8 mouse cellular contexts compared by ENCODE assay signal in genomic region chr10:29338355-29339056, GRCm38 (mm10). TPM values are rescaled to one million over a fixed set of nuclear protein-coding genes. Genes with fewer than 3 reads are reported as not detected.
DNase-seq lines count a peak whose midpoint lies in the region; ATAC-seq and TF ChIP-seq lines count a peak whose summit lies in the region.

No protein-coding gene starts in this region.

- peaks cover 5% of the 10 kb centered on the region; the same call in 1 of the 2 replicates for H3K36me3 ChIP-seq in neural tube, embryonic 15.5 days
- peaks cover 15% of the 10 kb centered on the region for H3K36me3 ChIP-seq in embryonic facial prominence, embryonic 10.5 days (replicated peaks)
- H3K36me3 ChIP-seq in hindbrain, embryonic 14.5 days (replicated peaks; ENCODE audit: control insufficient read depth, insufficient read depth), result peaks cover 6% of the 10 kb centered on the region
- no peaks in the 10 kb centered on the region; the same call in 1 of the 2 replicates for H3K36me3 ChIP-seq in midbrain, postnatal 0 days (ENCODE audit: insufficient read depth, low read length)

- no peaks in the 10 kb centered on the region for H3K4me1 ChIP-seq in neural tube, embryonic 15.5 days
- no peaks in the 10 kb centered on the region; the same call in 1 of the 2 replicates for H3K4me1 ChIP-seq in embryonic facial prominence, embryonic 10.5 days
- H3K4me1 ChIP-seq in hindbrain, embryonic 14.5 days (replicated peaks; ENCODE audit: control insufficient read depth, insufficient read depth, low read length), result no peaks in the 10 kb centered on the region
- H3K4me1 ChIP-seq in midbrain, postnatal 0 days (ENCODE audit: insufficient read depth, low read length), result no peaks in the 10 kb centered on the region

- no peaks in the 10 kb centered on the region for H3K9me3 ChIP-seq in neural tube, embryonic 15.5 days (replicated peaks)
- H3K9me3 ChIP-seq in embryonic facial prominence, embryonic 10.5 days, result no peaks in the 10 kb centered on the region
- H3K9me3 ChIP-seq in hindbrain, embryonic 14.5 days (ENCODE audit: control insufficient read depth, low read length), result no peaks in the 10 kb centered on the region
- H3K9me3 ChIP-seq in midbrain, postnatal 0 days (ENCODE audit: low read length), result no peaks in the 10 kb centered on the region

- no peak for ATAC-seq in neural tube, embryonic 15.5 days (ENCODE audit: low FRiP score)
- no peak for ATAC-seq in hindbrain, embryonic 14.5 days (ENCODE audit: low FRiP score)
- ATAC-seq in midbrain, postnatal 0 days (ENCODE audit: low FRiP score), result no peak

- 52% methylated on average over 4 of the region's 4 CpGs for WGBS in neural tube, embryonic 15.5 days
- WGBS in embryonic facial prominence, embryonic 10.5 days, result 50% methylated on average over 4 of the region's 4 CpGs
- 49% methylated on average over 4 of the region's 4 CpGs for WGBS in hindbrain, embryonic 14.5 days
- WGBS in midbrain, postnatal 0 days, result 52% methylated on average over 4 of the region's 4 CpGs

- no peak overlapping the region for H3K9ac ChIP-seq in neural tube, embryonic 15.5 days (replicated peaks)
- H3K9ac ChIP-seq in hindbrain, embryonic 14.5 days, result no peak overlapping the region
- no peak overlapping the region for H3K9ac ChIP-seq in midbrain, postnatal 0 days (replicated peaks; ENCODE audit: low read length, poor library complexity, severe bottlenecking)

- no peak overlapping the region for H3K4me2 ChIP-seq in neural tube, embryonic 15.5 days
- H3K4me2 ChIP-seq in hindbrain, embryonic 14.5 days (replicated peaks), result no peak overlapping the region
- H3K4me2 ChIP-seq in midbrain, postnatal 0 days (ENCODE audit: low read depth, low read length, poor library complexity, severe bottlenecking), result no peak overlapping the region

- peak; percentile 83 for TF ChIP-seq CTCF in midbrain, postnatal 0 days (IDR thresholded peaks at IDR 0.05)

- H3K27me3 ChIP-seq in neural tube, embryonic 15.5 days (replicated peaks), result no peaks in the 10 kb centered on the region
- H3K27me3 ChIP-seq in embryonic facial prominence, embryonic 10.5 days (replicated peaks; ENCODE audit: low read depth, poor library complexity, severe bottlenecking), result no peaks in the 10 kb centered on the region
- H3K27me3 ChIP-seq in hindbrain, embryonic 14.5 days (ENCODE audit: control insufficient read depth, insufficient read depth, low read length), result no peaks in the 10 kb centered on the region
- no peaks in the 10 kb centered on the region for H3K27me3 ChIP-seq in midbrain, postnatal 0 days (ENCODE audit: insufficient read depth, low read length)

- no peak overlapping the region for H3K27ac ChIP-seq in neural tube, embryonic 15.5 days (replicated peaks)
- no peak overlapping the region for H3K27ac ChIP-seq in embryonic facial prominence, embryonic 10.5 days (replicated peaks)
- H3K27ac ChIP-seq in hindbrain, embryonic 14.5 days, result no peak overlapping the region
- H3K27ac ChIP-seq in midbrain, postnatal 0 days (ENCODE audit: low read depth, low read length), result no peak overlapping the region

- DNase-seq in neural tube, embryonic 10.5 days (ENCODE audit: extremely low spot score, low spot score), result peak; percentile 70
- peak; percentile 57 for DNase-seq in adrenal gland, postnatal 25 days
- DNase-seq in embryonic facial prominence, embryonic 10.5 days (ENCODE audit: low spot score), result peak; percentile 72
- peak; percentile 89 for DNase-seq in hindbrain, embryonic 14.5 days (ENCODE audit: low spot score)
- peak; percentile 70 to 83 for DNase-seq in left cerebral cortex, adult 18-20 months (ENCODE audit: low spot score in 2 of 2)
- peak; percentile 76 for DNase-seq in midbrain, postnatal 0 days (ENCODE audit: low spot score)
- DNase-seq in telencephalon, adult 2 months (ENCODE audit: low read depth, low spot score), result peak; percentile 29

- H3K4me3 ChIP-seq in neural tube, embryonic 15.5 days (replicated peaks), result no peak overlapping the region
- no peak overlapping the region for H3K4me3 ChIP-seq in embryonic facial prominence, embryonic 10.5 days
- no peak overlapping the region for H3K4me3 ChIP-seq in hindbrain, embryonic 14.5 days (replicated peaks; ENCODE audit: low read length)
- H3K4me3 ChIP-seq in midbrain, postnatal 0 days (ENCODE audit: low read depth, low read length), result no peak overlapping the region

RNA-seq across cellular contexts. Expression of gene Rnf146, which starts 23.7 kb away (rescaled TPM):
- 81.8 and 82.6 TPM in 2 replicates for polyA plus RNA-seq in neural tube, embryonic 15.5 days (2015; fragmentation: Nextera tagmentation; extraction: Ambion mirVana)
- 51.1 and 55.6 TPM in 2 replicates for total RNA-seq in adrenal gland, postnatal 25 days (2021)
- 53.9 and 54.0 TPM in 2 replicates for polyA plus RNA-seq in embryonic facial prominence, embryonic 10.5 days (2016; fragmentation: Nextera tagmentation; extraction: Ambion mirVana)
- polyA plus RNA-seq in hindbrain, embryonic 14.5 days (2014; fragmentation: Nextera tagmentation; extraction: Ambion mirVana), result 62.1 and 78.1 TPM in 2 replicates
- total RNA-seq in left cerebral cortex, adult 18-20 months (2021), result 100 to 1,000 TPM in 1 of 2 experiments, 10 to 100 TPM in 1; 97.2 to 103 TPM
- total RNA-seq in midbrain, postnatal 0 days (2014; rRNA removed), result 45.2 and 57.0 TPM in 2 replicates
- polyA plus RNA-seq in midbrain, postnatal 0 days (2015; fragmentation: Nextera tagmentation; extraction: Ambion mirVana), result 58.1 and 62.6 TPM in 2 replicates

RNA-seq across cellular contexts. Expression of gene Echdc1, which starts 25.5 kb away (rescaled TPM):
- polyA plus RNA-seq in neural tube, embryonic 15.5 days (2015; fragmentation: Nextera tagmentation; extraction: Ambion mirVana), result 30.7 and 35.7 TPM in 2 replicates
- 77.4 and 90.5 TPM in 2 replicates for total RNA-seq in adrenal gland, postnatal 25 days (2021)
- polyA plus RNA-seq in embryonic facial prominence, embryonic 10.5 days (2016; fragmentation: Nextera tagmentation; extraction: Ambion mirVana), result 21.6 and 25.8 TPM in 2 replicates
- 31.1 and 36.9 TPM in 2 replicates for polyA plus RNA-seq in hindbrain, embryonic 14.5 days (2014; fragmentation: Nextera tagmentation; extraction: Ambion mirVana)
- total RNA-seq in left cerebral cortex, adult 18-20 months (2021), result 10 to 100 TPM; 29.6 to 30.9 TPM
- total RNA-seq in midbrain, postnatal 0 days (2014; rRNA removed), result 11.4 and 15.3 TPM in 2 replicates
- polyA plus RNA-seq in midbrain, postnatal 0 days (2015; fragmentation: Nextera tagmentation; extraction: Ambion mirVana), result 26.2 and 28.6 TPM in 2 replicates

Comparison
In these comparisons a context has a peak if more than half of its experiments do, and no peak if none do; other contexts are left out.
1. DNase-seq: peak in every context shown above with its lines; median percentile 89 in hindbrain, embryonic 14.5 days; 76 in left cerebral cortex, adult 18-20 months; 76 in midbrain, postnatal 0 days; 72 in embryonic facial prominence, embryonic 10.5 days; 70 in neural tube, embryonic 10.5 days; 57 in adrenal gland, postnatal 25 days; 29 in telencephalon, adult 2 months.